Mouse (Mus musculus): ENCODE measurements around the gene Oas1h. TPM values are rescaled to one million over a fixed set of nuclear protein-coding genes. Genes with fewer than 3 reads are reported as not detected.

Gene Oas1h
- polyA plus RNA-seq, 1 experiment from 2014 or later, result not detected

- Histone ChIP-seq H3K9ac (ENCODE audit: low read length) (no peak overlapping the region), H3K4me2 (replicated peaks; ENCODE audit: low read depth) (no peak overlapping the region), H3K4me1 (replicated peaks; ENCODE audit: control insufficient read depth, insufficient read depth) (no peaks in the 10 kb centered on the region), H3K27ac (replicated peaks) (no peak overlapping the region), H3K4me3 (ENCODE audit: low read depth, low read length) (no peak overlapping the region), H3K27me3 (ENCODE audit: control insufficient read depth, insufficient read depth, low read length) (no peaks in the 10 kb centered on the region), H3K36me3 (ENCODE audit: control insufficient read depth, insufficient read depth, low read length) (no peaks in the 10 kb centered on the region), H3K9me3 (ENCODE audit: control insufficient read depth, low read length) (no peaks in the 10 kb centered on the region)
- ATAC-seq (ENCODE audit: low FRiP score, low TSS enrichment) (no peak), DNase-seq (ENCODE audit: low spot score) (no peak)
- TF ChIP-seq CTCF (IDR thresholded peaks at IDR 0.05; ENCODE audit: low read depth) (no peak), EP300 (optimal IDR thresholded peaks at IDR 0.05) (no peak)
- WGBS, result 76% methylated on average over 3 of the region's 3 CpGs
These were observed 59.1 kb downstream of the Oas1h start for GRCm38 (mm10) chr5:120920296-120920695.

Small RNA genes within 50 kb of the gene (microRNA-seq; reads per million reads assigned to microRNA genes)
- gene Gm22907, result not detected

Other genes with a start within 250 kb of the Oas1h start
- gene Rita1, start 248.8 kb upstream of the Oas1h start, polyA plus RNA-seq (2015; fragmentation: Nextera tagmentation; extraction: Ambion mirVana), result 12.1 TPM in 2 replicates
- gene Ddx54, start 248.7 kb upstream of the Oas1h start, polyA plus RNA-seq (2015; fragmentation: Nextera tagmentation; extraction: Ambion mirVana), result 22.5 and 23.0 TPM in 2 replicates
- 0.10 TPM in 1 of 2 replicates, not detected in the other for gene Cfap73, start 227.2 kb upstream of the Oas1h start, polyA plus RNA-seq (2015; fragmentation: Nextera tagmentation; extraction: Ambion mirVana)
- 0.08 and 0.44 TPM in 2 replicates for gene Rasal1, start 212.6 kb upstream of the Oas1h start, polyA plus RNA-seq (2015; fragmentation: Nextera tagmentation; extraction: Ambion mirVana)
- gene Dtx1, start 149.5 kb upstream of the Oas1h start, polyA plus RNA-seq (2015; fragmentation: Nextera tagmentation; extraction: Ambion mirVana), result 2.0 and 3.1 TPM in 2 replicates
- 0.59 and 0.74 TPM in 2 replicates for gene Oas2, start 111.6 kb upstream of the Oas1h start, polyA plus RNA-seq (2015; fragmentation: Nextera tagmentation; extraction: Ambion mirVana)
- 0.40 and 0.41 TPM in 2 replicates for gene Oas3, start 83.8 kb upstream of the Oas1h start, polyA plus RNA-seq (2015; fragmentation: Nextera tagmentation; extraction: Ambion mirVana)
- gene Oas1e, start 65.9 kb upstream of the Oas1h start, polyA plus RNA-seq (2015; fragmentation: Nextera tagmentation; extraction: Ambion mirVana), result not detected in 2 replicates
- gene Oas1c, start 48.9 kb upstream of the Oas1h start, polyA plus RNA-seq (2015; fragmentation: Nextera tagmentation; extraction: Ambion mirVana), result 1.1 and 1.2 TPM in 2 replicates
- gene Oas1f, start 14.1 kb upstream of the Oas1h start, polyA plus RNA-seq (2015; fragmentation: Nextera tagmentation; extraction: Ambion mirVana), result not detected in 2 replicates
- 4.7 and 5.1 TPM in 2 replicates for gene Oas1g, start 26.2 kb downstream of the Oas1h start, polyA plus RNA-seq (2015; fragmentation: Nextera tagmentation; extraction: Ambion mirVana)
- 15.5 and 16.1 TPM in 2 replicates for gene Oas1a, start 46.1 kb downstream of the Oas1h start, polyA plus RNA-seq (2015; fragmentation: Nextera tagmentation; extraction: Ambion mirVana)
- gene Oas1d, start 53.1 kb downstream of the Oas1h start, polyA plus RNA-seq (2015; fragmentation: Nextera tagmentation; extraction: Ambion mirVana), result 0.07 TPM in 1 of 2 replicates, not detected in the other
- gene Rph3a, start 148.7 kb downstream of the Oas1h start, polyA plus RNA-seq (2015; fragmentation: Nextera tagmentation; extraction: Ambion mirVana), result 0.04 and 0.06 TPM in 2 replicates